15 mouse cellular contexts compared by ENCODE assay signal in the genomic region with DNA sequence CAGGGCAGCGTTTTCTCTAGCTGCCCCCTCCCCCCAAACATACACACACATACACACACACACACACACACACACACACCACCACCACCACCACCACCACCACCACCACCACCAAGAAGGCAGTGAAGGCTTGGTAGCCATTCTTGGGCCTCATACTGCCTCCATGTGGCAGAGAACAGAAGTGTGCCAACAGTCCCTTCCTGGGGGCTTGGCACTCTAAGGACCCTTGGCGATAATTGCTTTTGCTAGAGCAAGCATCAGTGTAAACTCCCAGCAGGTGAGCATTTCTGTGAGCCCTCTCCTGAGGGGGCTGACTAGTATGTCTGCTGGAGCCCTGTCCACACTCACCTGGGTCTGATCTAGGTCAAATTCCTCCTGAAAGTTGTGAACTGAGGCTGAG. TPM values are rescaled to one million over a fixed set of nuclear protein-coding genes. Genes with fewer than 3 reads are reported as not detected.
A peak's percentile ranks its signal among the peaks of the same experiment; 100 is the strongest.
DNase-seq lines count a peak whose midpoint lies in the region; TF ChIP-seq lines count a peak whose summit lies in the region.
"Had no signal": no experiment of that assay in that cellular context is flagged by ENCODE, and none has a peak within 500 bp of the region (broad histone marks: within the 10 kb centered on the region; RNA-seq: fewer than 3 reads in every experiment).

No protein-coding gene starts in this region.

- peak; percentile 21 for DNase-seq in embryo, embryonic 10 days (ENCODE audit: low spot score)
- no peak for DNase-seq in embryo, embryonic 9.5 days (ENCODE audit: extremely low spot score)
- DNase-seq in left cerebral cortex, adult 2 months (ENCODE audit: extremely low spot score in 1 of 2, low spot score in 2 of 2): no peak
- no peak for DNase-seq in left cerebral cortex, adult 18-20 months (ENCODE audit: low spot score in 2 of 2)
- DNase-seq in A20 (ENCODE audit: low read depth, low spot score): peak; percentile 30
- DNase-seq in frontal cortex, postnatal 14 days (ENCODE audit: low spot score in 2 of 2): no peak
- no peak for DNase-seq in spleen, postnatal 10 days (ENCODE audit: low spot score in 2 of 2)
- DNase-seq: adrenal gland, adult 8-10 months; cerebellum, adult 9-10 months; right cerebral cortex, postnatal 4 days had no signal

- no peak for TF ChIP-seq POLR2A in cortical plate, adult 2 months (IDR thresholded peaks at IDR 0.05; ENCODE audit: extremely low read depth, insufficient read depth, low read length)

- H3K4me1 ChIP-seq in cortical plate, adult 2 months (ENCODE audit: control insufficient read depth, insufficient read depth, low read length): no peaks in the 10 kb centered on the region
- H3K4me1 ChIP-seq: forebrain, embryonic 13.5 days; heart, embryonic 12.5 days; limb, embryonic 15.5 days; neural tube, embryonic 15.5 days had no signal

- no peak overlapping the region for H3K4me3 ChIP-seq in left cerebral cortex, adult 2 months
- no peak overlapping the region for H3K4me3 ChIP-seq in cortical plate, adult 2 months (ENCODE audit: insufficient read depth, low read length)
- H3K4me3 ChIP-seq: forebrain, embryonic 13.5 days; heart, embryonic 12.5 days; limb, embryonic 15.5 days; neural tube, embryonic 15.5 days had no signal

- H3K27ac ChIP-seq in left cerebral cortex, adult 2 months: no peak overlapping the region
- no peak overlapping the region for H3K27ac ChIP-seq in cortical plate, adult 2 months (ENCODE audit: insufficient read depth, low read length)
- H3K27ac ChIP-seq: forebrain, embryonic 13.5 days; limb, embryonic 15.5 days; neural tube, embryonic 15.5 days had no signal

- peak; percentile 10 for TF ChIP-seq CTCF in left cerebral cortex, adult 2 months (IDR thresholded peaks at IDR 0.05)
- TF ChIP-seq CTCF in cortical plate, adult 2 months (IDR thresholded peaks at IDR 0.05; ENCODE audit: extremely low read depth, insufficient read depth, low read length): 0 out of 2 replicates have a peak, but pooled peaks have one; percentile 16

- intact Hi-C loops in left cerebral cortex, adult 2 months (cut with DNase I): no loop called here

RNA-seq across cellular contexts. Expression of a gene that starts 1.8 kb away (rescaled TPM):
- total RNA-seq in left cerebral cortex, adult 2 months (2021): 10 to 100 TPM in 1 of 2 experiments, 1 to 10 TPM in 1; 6.8 to 14.8 TPM
- 10 to 100 TPM; 10.0 to 10.1 TPM for total RNA-seq in left cerebral cortex, adult 18-20 months (2021)
- polyA plus RNA-seq in cortical plate, adult 2 months (2012; rRNA removed): 19.0 and 20.7 TPM in 2 replicates

RNA-seq across cellular contexts. Expression of a gene that starts 14.7 kb away (rescaled TPM):
- 10 to 100 TPM; 24.4 to 26.2 TPM for total RNA-seq in left cerebral cortex, adult 2 months (2021)
- 10 to 100 TPM; 28.0 to 28.7 TPM for total RNA-seq in left cerebral cortex, adult 18-20 months (2021)
- 55.4 and 55.9 TPM in 2 replicates for polyA plus RNA-seq in cortical plate, adult 2 months (2012; rRNA removed)

RNA-seq across cellular contexts. Expression of a gene that starts 26.8 kb away (rescaled TPM):
- total RNA-seq in left cerebral cortex, adult 2 months (2021): 100 to 1,000 TPM; 131 to 142 TPM
- 100 to 1,000 TPM; 129 to 133 TPM for total RNA-seq in left cerebral cortex, adult 18-20 months (2021)
- polyA plus RNA-seq in cortical plate, adult 2 months (2012; rRNA removed): 264 and 280 TPM in 2 replicates

RNA-seq across cellular contexts. Expression of a gene that starts 29.0 kb away (rescaled TPM):
- 10 to 100 TPM; 37.7 to 41.7 TPM for total RNA-seq in left cerebral cortex, adult 2 months (2021)
- 10 to 100 TPM; 32.5 to 34.3 TPM for total RNA-seq in left cerebral cortex, adult 18-20 months (2021)
- 77.3 and 79.2 TPM in 2 replicates for polyA plus RNA-seq in cortical plate, adult 2 months (2012; rRNA removed)

RNA-seq across cellular contexts. Expression of a gene that starts 29.0 kb away (rescaled TPM):
- total RNA-seq in left cerebral cortex, adult 2 months (2021): 10 to 100 TPM; 65.8 to 69.6 TPM
- total RNA-seq in left cerebral cortex, adult 18-20 months (2021): 10 to 100 TPM; 69.6 to 70.1 TPM
- 97.1 and 99.3 TPM in 2 replicates for polyA plus RNA-seq in cortical plate, adult 2 months (2012; rRNA removed)

Comparison
In these comparisons a context has a peak if more than half of its experiments do, and no peak if none do; other contexts are left out.
1. DNase-seq: peak in embryo, embryonic 10 days (single experiment) and A20 (single experiment); none in embryo, embryonic 9.5 days (single experiment), left cerebral cortex, adult 2 months (0 of 2), left cerebral cortex, adult 18-20 months (0 of 2), frontal cortex, postnatal 14 days (0 of 2) and spleen, postnatal 10 days (0 of 2).